Mouse (Mus musculus): ENCODE data around the gene Opn3.

DNA sequence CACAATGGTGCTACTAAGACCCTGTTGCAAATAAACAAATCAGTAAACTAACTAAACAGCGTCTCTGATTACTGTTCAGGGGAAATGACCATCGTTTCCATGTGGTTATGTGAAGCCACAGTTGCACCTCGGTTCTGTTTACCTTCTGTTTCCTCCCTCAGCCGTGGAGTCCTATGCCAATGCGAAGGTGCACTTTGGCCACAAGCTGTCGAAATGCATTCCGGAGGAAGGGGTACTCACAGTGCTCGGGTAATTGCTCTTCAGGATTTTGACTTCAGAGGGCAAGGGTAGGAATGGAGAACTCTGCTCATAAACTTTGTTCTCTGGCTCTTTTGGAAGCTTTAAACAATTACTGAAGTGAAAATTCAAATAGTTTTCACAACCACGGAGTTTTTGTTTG, 45.6 kb downstream of the Opn3 start:
- TF ChIP-seq CTCF (IDR thresholded peaks at IDR 0.05; ENCODE audit: low read depth) (no peak), EP300 (IDR thresholded peaks at IDR 0.05; ENCODE audit: low read depth) (no peak)
